Mouse (Mus musculus): ENCODE results near the gene Glyatl3. TPM values are rescaled to one million over a fixed set of nuclear protein-coding genes. Genes with fewer than 3 reads are reported as not detected.

Gene Glyatl3
- not detected in 2 replicates for total RNA-seq (2015)
- total RNA-seq (2017) = not detected in 2 replicates

DNA sequence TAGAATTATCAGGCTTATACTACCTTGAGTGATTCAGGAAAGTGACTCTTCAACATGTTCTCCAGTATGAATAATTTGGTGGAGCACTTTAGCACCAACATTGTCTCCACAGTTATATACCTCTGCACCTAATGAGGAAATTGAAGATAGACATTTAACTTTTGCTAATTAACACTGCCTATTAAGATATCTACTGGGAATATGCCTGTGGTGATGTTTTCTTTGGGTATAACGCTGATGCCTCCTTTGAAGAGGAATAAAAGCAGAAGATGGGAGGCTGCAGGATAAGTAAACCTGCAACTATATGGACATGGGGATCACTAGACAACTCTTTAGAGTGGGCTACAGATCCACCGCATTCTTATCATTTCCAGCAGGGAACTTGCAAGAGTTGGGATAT lies at the start of gene Glyatl3:
Gene Glyatl3 (minus strand): TSS at position 101 of the 400 bp plus-strand sequence.
- no peak for ATAC-seq (ENCODE audit: poor library complexity, severe bottlenecking)

- ATAC-seq (ENCODE audit: poor library complexity, severe bottlenecking) = no peak
Measured at GRCm38 (mm10) chr17:40948518-40948917, 34.4 kb upstream of the Glyatl3 start.

- ATAC-seq (ENCODE audit: poor library complexity, severe bottlenecking) = peak; percentile 95
Measured at GRCm38 (mm10) chr17:40934420-40935231, 20.5 kb upstream of the Glyatl3 start, which contains the start of the genes Mut and Cenpq. Gene Mut, plus strand, starts transcription at chr17:40934685. Gene Cenpq, minus strand, starts transcription at chr17:40935047.

DNA sequence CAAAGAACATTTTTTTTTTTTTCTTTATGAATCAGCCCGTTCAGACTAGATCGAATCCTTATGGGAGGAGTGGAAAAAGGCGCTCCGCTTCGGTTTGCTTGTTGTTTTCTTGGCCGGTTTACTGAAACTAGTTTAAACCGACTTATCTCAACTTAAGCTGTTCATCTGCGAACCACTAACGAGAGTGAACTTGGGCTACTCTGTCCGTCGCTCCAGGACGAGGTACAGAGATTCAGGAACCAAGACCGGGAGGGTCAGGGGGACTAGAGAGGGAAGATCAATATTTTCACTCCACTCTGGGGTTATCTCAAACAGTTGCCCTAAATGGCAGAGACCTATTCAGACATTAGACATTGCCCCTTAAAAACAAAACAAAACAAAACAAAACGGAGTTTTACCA lies 19.8 kb upstream of the Glyatl3 start:
- ATAC-seq (ENCODE audit: poor library complexity, severe bottlenecking) = peak; percentile 43

DNA sequence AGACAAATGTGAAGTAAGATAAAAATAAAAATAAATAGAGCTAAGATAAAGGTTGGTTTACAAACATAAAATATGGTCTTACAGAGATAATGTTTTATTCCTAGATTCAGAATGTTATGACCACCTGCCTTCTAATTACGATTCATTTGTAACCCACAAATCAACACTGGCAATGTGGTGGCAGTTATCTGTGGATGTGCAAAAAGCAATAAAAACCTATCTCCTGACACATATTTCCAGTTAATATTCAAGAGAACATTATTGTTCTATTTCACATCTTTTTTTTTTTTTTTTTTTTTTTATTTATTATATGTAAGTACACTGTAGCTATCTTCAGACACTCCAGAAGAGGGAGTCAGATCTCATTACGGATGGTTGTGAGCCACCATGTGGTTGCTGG lies 1.3 kb upstream of the Glyatl3 start:
- ATAC-seq (ENCODE audit: poor library complexity, severe bottlenecking) = no peak

DNA sequence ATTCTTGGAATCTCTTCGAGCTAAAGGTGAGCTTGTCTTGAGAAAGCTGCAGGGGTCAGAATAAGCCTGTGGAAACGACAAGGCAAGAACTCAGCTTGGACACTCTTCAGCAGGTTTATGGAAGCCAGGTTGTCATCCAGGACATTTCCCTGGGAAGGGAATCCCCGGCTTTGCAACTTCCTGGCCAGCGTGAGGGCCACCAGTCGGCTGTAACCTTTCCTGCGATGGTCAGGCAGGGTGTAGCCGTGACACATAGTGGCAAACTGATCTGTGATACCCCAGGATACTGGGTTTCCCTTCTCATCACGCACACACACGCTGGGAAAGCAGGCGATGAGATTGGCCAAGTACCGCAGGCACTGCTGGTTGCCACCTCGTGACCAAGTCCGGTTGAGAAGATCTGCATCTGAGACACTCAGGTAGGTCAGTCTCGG lies 9.4 kb downstream of the Glyatl3 start:
- no peak for ATAC-seq (ENCODE audit: poor library complexity, severe bottlenecking)

- no peak for ATAC-seq (ENCODE audit: poor library complexity, severe bottlenecking)
Measured at GRCm38 (mm10) chr17:40904056-40904597, 10.0 kb downstream of the Glyatl3 start.

- no peak for ATAC-seq (ENCODE audit: poor library complexity, severe bottlenecking)
Measured at GRCm38 (mm10) chr17:40903345-40903744, 10.8 kb downstream of the Glyatl3 start.

GRCm38 (mm10) chr17:40899783-40900363 lies 14.3 kb downstream of the Glyatl3 start:
- ATAC-seq (ENCODE audit: poor library complexity, severe bottlenecking) = no peak

- ATAC-seq (ENCODE audit: poor library complexity, severe bottlenecking) = 0 out of 2 replicates have a peak, but pooled peaks have one; percentile 51
Measured at GRCm38 (mm10) chr17:40896863-40897262, 17.3 kb downstream of the Glyatl3 start.

DNA sequence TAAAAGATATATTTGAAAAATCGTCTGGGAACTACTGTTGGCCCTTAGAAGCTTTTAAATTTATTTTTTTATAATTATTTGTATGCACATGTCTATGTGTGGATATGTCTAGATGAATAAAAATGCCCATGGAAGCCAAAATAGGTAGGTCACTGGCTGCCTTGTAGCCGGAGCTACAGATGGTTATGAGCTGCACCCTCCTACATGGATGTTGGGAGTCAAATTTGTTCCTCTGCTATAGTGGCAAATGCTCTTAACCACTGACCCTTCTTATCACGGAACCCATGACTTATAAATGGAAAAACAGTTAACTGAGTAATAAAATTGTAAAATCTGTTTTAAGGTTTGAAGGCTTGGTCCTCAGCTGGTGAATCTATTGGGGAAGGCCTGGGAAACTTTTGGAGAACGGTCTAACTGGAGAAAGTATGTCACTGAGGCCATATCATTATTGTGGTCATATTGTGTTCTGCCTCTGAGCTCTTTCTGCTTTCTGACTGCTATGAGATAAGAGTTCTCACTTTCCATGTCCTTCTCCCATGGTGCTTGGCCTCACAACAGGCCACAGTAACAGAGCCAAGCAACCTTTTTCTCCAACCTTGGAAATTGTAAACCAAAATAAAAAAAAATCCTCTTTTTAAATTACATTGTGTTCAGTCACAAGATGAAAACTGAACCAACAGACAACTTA lies 26.2 kb downstream of the Glyatl3 start:
- ATAC-seq (ENCODE audit: poor library complexity, severe bottlenecking) = no peak

DNA sequence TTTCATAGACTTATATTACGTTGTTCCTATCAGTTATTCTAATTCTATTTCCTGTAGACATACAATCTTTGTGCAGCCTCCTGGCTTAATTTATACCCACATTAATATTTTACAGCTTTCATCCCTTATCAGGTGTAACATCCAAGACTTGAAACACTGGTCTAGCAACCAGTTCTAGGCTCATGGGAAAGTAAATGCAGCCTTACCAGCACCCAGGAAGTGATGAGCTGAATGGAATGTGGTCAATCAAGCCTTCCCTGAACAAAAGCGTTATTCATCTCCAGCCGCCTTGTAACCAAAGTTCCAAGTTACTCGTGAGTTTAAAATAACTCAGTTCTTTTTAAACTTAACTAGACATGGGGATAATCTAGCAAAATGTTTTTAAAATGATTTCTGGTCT lies 29.0 kb downstream of the Glyatl3 start:
- no peak for ATAC-seq (ENCODE audit: poor library complexity, severe bottlenecking)

GRCm38 (mm10) chr17:40882172-40882571 lies 32.0 kb downstream of the Glyatl3 start:
- no peak for ATAC-seq (ENCODE audit: poor library complexity, severe bottlenecking)

GRCm38 (mm10) chr17:40879924-40880691 lies 34.0 kb downstream of the Glyatl3 start, which contains the start of gene 9130008F23Rik:
Gene 9130008F23Rik, minus strand, starts transcription at chr17:40880559.
- peak; percentile 80 for ATAC-seq (ENCODE audit: poor library complexity, severe bottlenecking)

- ATAC-seq (ENCODE audit: poor library complexity, severe bottlenecking) = peak; percentile 33; the same call in 1 of the 2 replicates
Measured at GRCm38 (mm10) chr17:40879528-40879923, 34.6 kb downstream of the Glyatl3 start.

DNA sequence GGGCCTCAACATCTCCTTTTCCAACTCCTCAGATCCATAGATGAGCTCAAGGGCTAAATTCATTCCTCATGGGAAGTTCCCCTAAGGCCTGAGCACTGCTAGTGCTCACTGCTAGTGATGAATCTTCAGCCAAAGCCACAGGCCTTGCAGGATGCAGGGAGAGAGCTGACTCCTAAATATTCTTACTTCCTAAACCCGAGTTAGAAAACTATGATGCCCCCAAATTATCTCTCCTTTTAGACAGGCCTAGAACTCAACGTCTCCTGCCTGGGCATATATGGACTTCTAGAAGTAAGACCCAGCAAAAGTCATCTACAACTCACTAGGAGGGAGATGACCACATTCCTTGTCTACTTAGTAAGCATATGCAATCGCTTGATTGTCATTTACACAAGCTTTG lies 36.4 kb downstream of the Glyatl3 start:
- no peak for ATAC-seq (ENCODE audit: poor library complexity, severe bottlenecking)

DNA sequence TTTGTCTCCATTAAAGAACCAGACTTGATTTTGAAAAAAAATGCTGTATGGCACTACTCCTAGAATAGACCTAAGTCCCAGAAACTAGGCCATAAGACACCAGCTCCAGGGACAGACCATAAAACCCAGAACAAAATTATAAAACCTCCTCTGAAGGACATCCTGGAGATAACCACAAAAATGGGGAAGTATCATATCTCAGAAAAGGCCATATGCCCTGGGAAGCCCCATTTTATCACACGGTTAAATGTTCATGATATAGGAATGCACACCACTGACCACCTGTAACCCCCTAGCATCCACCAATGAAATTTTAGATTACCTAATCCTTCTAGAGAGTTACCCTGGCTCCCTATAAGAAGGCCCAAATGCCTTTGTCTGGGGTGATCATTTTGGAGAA lies 38.6 kb downstream of the Glyatl3 start:
- no peak for ATAC-seq (ENCODE audit: poor library complexity, severe bottlenecking)

- ATAC-seq (ENCODE audit: poor library complexity, severe bottlenecking) = no peak
Measured at GRCm38 (mm10) chr17:40874701-40875100, 39.4 kb downstream of the Glyatl3 start.

DNA sequence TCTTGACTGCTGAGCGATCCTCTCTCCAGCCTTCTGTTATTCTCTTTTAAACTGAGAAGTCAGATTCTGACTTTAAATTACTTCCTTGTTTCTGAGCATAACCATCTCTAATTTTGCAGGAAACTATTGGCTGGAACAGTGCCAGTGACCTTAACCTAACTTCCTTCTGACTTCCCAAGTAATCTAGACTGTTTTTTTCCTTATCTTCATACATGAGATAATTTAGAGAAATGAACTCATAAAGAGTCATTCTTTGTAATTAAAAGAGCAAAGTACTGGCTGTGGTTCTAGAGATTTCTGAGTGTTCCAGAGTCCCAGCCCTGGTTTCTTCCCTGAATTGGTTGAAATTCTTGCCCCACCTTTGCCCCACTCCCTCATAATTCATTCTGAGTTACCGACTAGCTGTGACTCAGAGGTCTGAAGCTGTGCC lies 40.6 kb downstream of the Glyatl3 start:
- ATAC-seq (ENCODE audit: poor library complexity, severe bottlenecking) = no peak

GRCm38 (mm10) chr17:40872626-40873025 lies 41.5 kb downstream of the Glyatl3 start:
- ATAC-seq (ENCODE audit: poor library complexity, severe bottlenecking) = no peak

Data from megakaryocyte, adult 5-6 weeks (primary cell).